Mouse (Mus musculus) urinary bladder, postnatal 0 days (tissue): ENCODE measurements around the gene Mmp8. TPM values are rescaled to one million over a fixed set of nuclear protein-coding genes. Genes with fewer than 3 reads are reported as not detected.

Experiments
- polyA plus RNA-seq: library from polyadenylated mRNA; unstranded; fragments of >200 nt; fragmentation: Nextera tagmentation; extraction: Ambion mirVana; gene quantifications from 2 replicates; pipeline ENCODE4 v1.2.1, GENCODE M21; 2015

The Mmp8 gene
- polyA plus RNA-seq = 0.24 and 0.46 TPM in 2 replicates

GRCm38 (mm10) chr9:7558221-7559017, at the start of gene Mmp8:
Mmp8 (plus strand) TSS chr9:7558456.

GRCm38 (mm10) chr9:7571162-7571561, 12.9 kb downstream of the Mmp8 start, which contains the start of gene Mmp27:
Mmp27 (plus strand) TSS chr9:7571396.

Other genes starting within 250 kb of the Mmp8 start
- gene Mmp12, start 214.1 kb upstream of the Mmp8 start, polyA plus RNA-seq = 0.19 and 0.71 TPM in 2 replicates
- not detected in 2 replicates for gene Mmp1b, start 170.4 kb upstream of the Mmp8 start, polyA plus RNA-seq
- 0.08 and 0.30 TPM in 2 replicates for gene Mmp3, start 112.6 kb upstream of the Mmp8 start, polyA plus RNA-seq
- gene Mmp10, start 56.1 kb upstream of the Mmp8 start, polyA plus RNA-seq = 0.21 and 0.26 TPM in 2 replicates
- not detected in 2 replicates for gene Mmp27, start 12.9 kb downstream of the Mmp8 start, polyA plus RNA-seq
- not detected in 2 replicates for gene Mmp20, start 69.8 kb downstream of the Mmp8 start, polyA plus RNA-seq
- gene Mmp7, start 133.6 kb downstream of the Mmp8 start, polyA plus RNA-seq = 0.51 and 2.4 TPM in 2 replicates
- 299 and 378 TPM in 2 replicates for gene Tmem123, start 205.6 kb downstream of the Mmp8 start, polyA plus RNA-seq